Mouse (Mus musculus) limb, embryonic 11.5 days (tissue): ENCODE results near the gene Cad. TPM values are rescaled to one million over a fixed set of nuclear protein-coding genes. Genes with fewer than 3 reads are reported as not detected.

ENCODE experiments used
- ATAC-seq: fragments of 200-750 bp; cut with Nextera tagmentation; 2 replicates; pipeline ENCODE4 v1.8.0; 2017; ENCODE audit warnings: low read depth; ENCODE audit not compliant: insufficient number of reproducible peaks, low FRiP score, low TSS enrichment
- DNase-seq: peaks from one replicate; pipeline ENCODE4 v3.0.0-alpha.2; 2015; ENCODE audit warnings: low spot score
- H3K27ac ChIP-seq: fragments of 300-500 bp; sonication (generic); replicated peaks from 2 replicates; pipeline ENCODE4 v1.5.1; 2014; ENCODE audit warnings: low read depth, mild to moderate bottlenecking, low read length
- H3K27me3 ChIP-seq: fragments of 300-500 bp; sonication (generic); 2 replicates; pipeline ENCODE4 v1.6.1; 2014; ENCODE audit warnings: mild to moderate bottlenecking, low read length, mixed read lengths; ENCODE audit not compliant: control insufficient read depth, insufficient read depth
- H3K36me3 ChIP-seq: fragments of 300-500 bp; sonication (generic); 2 replicates; pipeline ENCODE4 v1.6.1; 2014; ENCODE audit warnings: mild to moderate bottlenecking, low read length, moderate library complexity, mixed read lengths; ENCODE audit not compliant: control insufficient read depth, insufficient read depth
- H3K4me1 ChIP-seq: fragments of 300-500 bp; sonication (generic); 2 replicates; pipeline ENCODE4 v1.6.1; 2014; ENCODE audit warnings: low read length, mixed read lengths; ENCODE audit not compliant: control insufficient read depth, insufficient read depth
- H3K4me2 ChIP-seq: fragments of 300-500 bp; sonication (generic); 2 replicates; pipeline ENCODE4 v1.6.1; 2014; ENCODE audit warnings: low read depth, mild to moderate bottlenecking, moderate library complexity; ENCODE audit not compliant: severe bottlenecking
- H3K4me3 ChIP-seq: fragments of 300-500 bp; sonication (generic); 2 replicates; pipeline ENCODE4 v1.5.1; 2014; ENCODE audit warnings: low read depth, low read length
- H3K9ac ChIP-seq: fragments of 300-500 bp; sonication (generic); 2 replicates; pipeline ENCODE4 v1.6.1; 2014; ENCODE audit warnings: mild to moderate bottlenecking, low read length
- H3K9me3 ChIP-seq: fragments of 300-500 bp; sonication (generic); 2 replicates; pipeline ENCODE4 v1.6.1; 2016; ENCODE audit warnings: low read length; ENCODE audit not compliant: control insufficient read depth
- WGBS: fragments of 180-500 bp; shearing (Covaris S2); extraction: QIAGEN DNeasy Blood & Tissue Kit; methylation state at CpG from one replicate; pipeline ENCODE4 v1.1.7; 2014; 5-methylcytosine and 5-hydroxymethylcytosine counted together
- polyA plus RNA-seq: library from polyadenylated mRNA; unstranded; fragments of >200 nt; fragmentation: Nextera tagmentation; extraction: Ambion mirVana; gene quantifications from 2 replicates; pipeline ENCODE4 v1.2.1, GENCODE M21; 2014

Cad gene
- polyA plus RNA-seq, 1 experiment from 2014 or later: 36.1 TPM

DNA sequence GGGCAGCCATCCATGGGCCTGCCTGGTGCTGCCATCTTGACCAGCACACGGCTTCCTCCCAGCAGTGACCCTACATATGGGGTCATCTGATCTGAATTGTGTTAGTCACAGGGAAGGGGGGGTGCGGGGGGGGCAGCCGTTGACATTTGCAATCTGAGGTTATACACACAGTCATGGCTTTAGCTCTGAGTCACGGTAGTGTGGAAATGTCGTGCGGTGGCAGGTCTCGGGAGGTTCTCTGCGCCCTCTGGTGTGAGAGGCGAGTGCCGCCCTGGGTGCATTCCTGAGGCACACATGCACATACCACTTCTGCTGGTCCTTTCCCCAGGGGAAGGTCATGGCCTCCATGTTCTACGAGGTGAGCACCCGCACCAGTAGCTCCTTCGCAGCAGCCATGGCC is 21.8 kb downstream of the Cad start:
- Histone ChIP-seq H3K36me3 (peaks cover 40% of the 10 kb centered on the region), H3K4me2 (no peak overlapping the region), H3K9me3 (no peaks in the 10 kb centered on the region), H3K27ac (no peak overlapping the region), H3K4me1 (no peaks in the 10 kb centered on the region), H3K9ac (no peak overlapping the region), H3K27me3 (no peaks in the 10 kb centered on the region), H3K4me3 (no peak overlapping the region)
- no peak for ATAC-seq
- 95% methylated on average over 13 of the region's 13 CpGs for WGBS
- no peak for DNase-seq

DNA sequence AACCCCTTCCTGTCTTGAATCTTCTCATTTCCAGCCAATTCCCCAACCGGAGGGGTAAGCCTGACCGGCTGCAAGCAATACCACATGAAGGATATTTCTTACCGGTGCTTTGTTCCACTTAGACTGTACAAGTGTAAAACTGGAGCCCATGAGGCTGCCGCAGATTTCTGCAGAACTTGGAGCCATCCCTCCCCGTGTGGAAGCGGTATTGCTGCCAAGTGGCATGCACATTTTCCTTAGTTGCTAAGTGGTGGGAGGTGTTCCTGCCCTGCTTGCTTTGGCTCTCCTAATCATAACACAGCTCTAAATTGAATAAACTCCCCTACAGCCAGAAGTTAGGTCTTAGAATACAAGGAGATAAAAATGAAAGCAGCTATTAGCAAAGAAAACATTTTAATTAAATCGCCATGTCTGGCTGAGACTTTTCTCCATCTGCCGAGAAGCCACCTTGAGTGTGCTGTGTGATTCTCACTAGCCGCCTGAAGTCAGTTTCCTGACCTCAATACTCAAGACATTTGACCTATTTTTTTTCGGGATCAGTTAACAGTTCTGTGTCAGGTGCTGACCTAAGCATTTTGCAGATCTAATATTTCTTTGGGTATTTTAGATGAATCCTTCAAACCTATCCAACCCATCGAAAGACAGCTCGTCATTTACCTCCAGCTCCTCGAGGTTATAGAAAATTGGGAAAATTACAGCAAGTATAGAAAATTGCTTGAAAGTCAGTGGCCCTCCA is 25.6 kb downstream of the Cad start:
- WGBS: 85% methylated on average over 13 of the region's 13 CpGs
- ATAC-seq: no peak

DNA sequence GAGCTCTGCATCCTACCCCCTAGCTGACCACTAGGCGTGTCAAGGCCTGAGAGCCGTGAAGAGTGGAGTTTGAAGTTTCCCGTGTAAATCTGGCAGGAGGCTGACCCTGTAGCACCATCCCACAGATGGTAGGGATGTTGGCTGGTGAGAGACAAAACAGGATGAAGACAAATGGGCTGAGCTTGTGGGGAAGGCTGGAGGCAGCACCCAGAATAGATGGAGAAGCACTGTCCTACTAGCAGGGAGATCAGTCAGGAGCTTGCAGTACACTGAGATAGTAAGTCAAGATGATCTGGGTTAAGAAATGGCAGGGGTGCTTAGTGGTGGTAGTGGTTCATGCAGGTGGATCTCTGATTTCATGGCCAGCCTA is 26.2 kb downstream of the Cad start:
- no peaks in the 10 kb centered on the region for H3K9me3 ChIP-seq
- H3K36me3 ChIP-seq: peaks cover 18% of the 10 kb centered on the region
- H3K27me3 ChIP-seq: no peaks in the 10 kb centered on the region; the same call in 1 of the 2 replicates
- H3K27ac ChIP-seq: no peak overlapping the region
- DNase-seq (no peak), ATAC-seq (no peak)
- 0 out of 2 replicates have a peak, but pooled peaks cover 3% of the 10 kb centered on the region for H3K4me1 ChIP-seq
- H3K4me2 ChIP-seq: no peak overlapping the region
- no peak overlapping the region for H3K4me3 ChIP-seq
- no peak overlapping the region for H3K9ac ChIP-seq
- WGBS: 69% methylated on average over 3 of the region's 3 CpGs

More for the DNA sequence above, 25.6 kb downstream of the Cad start:
- Histone ChIP-seq H3K4me3 (no peak overlapping the region), H3K27ac (no peak overlapping the region), H3K9me3 (no peaks in the 10 kb centered on the region), H3K4me2 (no peak overlapping the region), H3K36me3 (peaks cover 24% of the 10 kb centered on the region), H3K27me3 (no peaks in the 10 kb centered on the region; the same call in 1 of the 2 replicates), H3K9ac (no peak overlapping the region), H3K4me1 (0 out of 2 replicates have a peak, but pooled peaks cover 3% of the 10 kb centered on the region)
- DNase-seq: no peak

DNA sequence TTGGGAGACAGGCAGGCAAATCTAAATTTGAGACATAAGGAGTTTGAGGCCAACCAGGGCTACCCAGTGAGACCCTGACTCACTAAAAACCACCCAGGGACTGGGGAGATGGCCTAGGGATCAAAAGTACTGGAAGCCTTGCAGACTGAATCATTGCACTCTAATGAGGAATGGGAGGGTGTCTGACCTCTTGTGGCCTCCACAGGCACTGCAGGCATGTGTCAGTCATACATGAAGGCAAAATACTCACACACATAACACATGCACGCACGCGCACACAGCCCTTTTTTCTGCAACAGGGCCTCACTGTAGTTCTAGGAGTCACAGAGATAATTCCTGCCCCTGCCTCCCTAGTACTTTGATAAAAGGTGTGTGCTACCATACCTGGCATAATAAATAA is 26.8 kb downstream of the Cad start:
- no peaks in the 10 kb centered on the region for H3K9me3 ChIP-seq
- H3K9ac ChIP-seq: no peak overlapping the region
- peaks cover 14% of the 10 kb centered on the region for H3K36me3 ChIP-seq
- no peaks in the 10 kb centered on the region; the same call in 1 of the 2 replicates for H3K27me3 ChIP-seq
- H3K27ac ChIP-seq: no peak overlapping the region
- H3K4me2 ChIP-seq: no peak overlapping the region
- H3K4me1 ChIP-seq: 0 out of 2 replicates have a peak, but pooled peaks cover 3% of the 10 kb centered on the region
- DNase-seq (peak; percentile 71), ATAC-seq (no peak)
- H3K4me3 ChIP-seq: no peak overlapping the region
- 70% methylated on average over 3 of the region's 3 CpGs for WGBS

DNA sequence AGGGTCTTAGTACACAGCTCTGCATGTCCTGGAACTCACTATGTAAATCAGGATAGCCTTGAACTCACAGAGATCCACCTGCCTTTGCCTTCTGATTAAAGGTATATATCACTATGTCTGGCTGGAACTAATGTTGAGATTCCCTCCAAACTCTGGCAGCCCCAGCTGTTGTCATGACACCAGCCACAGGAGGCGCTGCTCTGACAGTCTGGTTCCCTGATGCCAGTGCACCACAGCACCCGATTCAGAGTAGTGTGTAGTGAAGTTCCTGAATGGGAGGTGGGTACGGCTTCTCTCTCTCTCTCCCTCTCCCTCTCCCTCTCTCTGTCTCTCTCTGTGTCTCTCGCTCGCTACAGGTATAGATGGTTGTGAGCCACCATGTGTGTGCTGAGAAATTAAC is 27.8 kb downstream of the Cad start:
- no peak overlapping the region for H3K27ac ChIP-seq
- H3K4me3 ChIP-seq: no peak overlapping the region
- DNase-seq (peak; percentile 71), ATAC-seq (no peak)
- no peak overlapping the region for H3K9ac ChIP-seq
- 12% methylated on average over 5 of the region's 5 CpGs for WGBS
- H3K27me3 ChIP-seq: no peaks in the 10 kb centered on the region; the same call in 1 of the 2 replicates
- no peaks in the 10 kb centered on the region for H3K9me3 ChIP-seq
- 0 out of 2 replicates have a peak, but pooled peaks cover 3% of the 10 kb centered on the region for H3K4me1 ChIP-seq
- H3K36me3 ChIP-seq: peaks cover 8% of the 10 kb centered on the region
- no peak overlapping the region for H3K4me2 ChIP-seq

DNA sequence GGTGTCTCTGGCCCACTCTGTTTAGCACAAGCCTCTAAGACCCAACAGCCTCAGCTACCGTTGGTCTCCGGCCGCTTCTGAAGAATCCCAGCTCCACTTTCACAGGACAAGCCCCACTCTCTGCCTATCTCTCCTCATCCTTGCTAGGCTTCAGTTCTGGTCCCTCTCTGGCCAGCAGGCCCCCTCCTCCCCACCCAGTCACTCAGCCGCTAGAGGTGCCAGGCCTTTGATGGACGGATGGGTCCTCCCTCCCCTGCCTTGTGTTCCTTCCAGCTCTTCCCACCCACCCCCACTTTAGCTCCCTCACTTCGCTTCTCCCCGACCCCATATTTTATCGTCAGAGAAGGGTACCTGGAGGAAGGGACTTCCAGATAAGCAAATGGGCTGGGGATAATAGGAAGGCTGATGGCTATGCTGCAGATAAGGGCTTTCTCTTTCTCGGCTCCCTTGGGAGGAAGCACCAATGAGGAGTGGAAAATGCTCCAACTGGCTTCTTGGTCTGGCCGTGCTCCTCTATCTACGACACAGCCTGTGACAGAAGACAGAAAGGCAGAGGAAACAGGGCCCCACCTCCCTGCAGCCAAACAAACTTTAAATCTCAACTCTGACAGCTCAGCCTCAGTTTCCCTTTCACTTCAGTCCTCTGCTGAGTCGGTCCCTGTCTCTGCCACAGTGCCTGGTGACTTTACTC is 28.5 kb downstream of the Cad start:
- no peak overlapping the region for H3K4me3 ChIP-seq
- DNase-seq (no peak), ATAC-seq (no peak)
- no peaks in the 10 kb centered on the region; the same call in 1 of the 2 replicates for H3K27me3 ChIP-seq
- no peaks in the 10 kb centered on the region for H3K9me3 ChIP-seq
- peaks cover 7% of the 10 kb centered on the region for H3K36me3 ChIP-seq
- no peak overlapping the region for H3K27ac ChIP-seq
- WGBS: 28% methylated on average over 12 of the region's 12 CpGs
- H3K4me1 ChIP-seq: 0 out of 2 replicates have a peak, but pooled peaks cover 3% of the 10 kb centered on the region
- H3K4me2 ChIP-seq: no peak overlapping the region
- no peak overlapping the region; the same call in 1 of the 2 replicates for H3K9ac ChIP-seq

DNA sequence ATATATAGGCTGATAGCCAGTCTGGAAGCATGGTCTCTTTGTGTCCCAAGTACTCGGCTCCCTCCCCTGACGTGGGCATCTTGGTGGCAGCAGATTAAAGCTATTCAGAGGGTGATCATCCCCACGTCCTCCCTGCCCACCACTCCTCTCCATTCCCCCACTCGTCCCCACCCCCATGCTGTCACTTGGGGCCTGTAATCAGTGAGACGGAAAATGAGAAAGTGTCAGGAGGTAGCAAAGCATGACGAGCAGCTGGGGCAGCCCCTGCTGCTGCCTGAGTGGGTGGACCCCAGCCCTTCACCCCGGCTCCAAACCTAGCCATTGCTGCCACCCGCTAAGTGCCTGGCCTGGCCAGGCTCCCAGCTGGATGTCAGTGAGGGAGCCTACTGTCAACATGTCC is 29.4 kb downstream of the Cad start:
- H3K4me2 ChIP-seq: no peak overlapping the region
- no peaks in the 10 kb centered on the region; the same call in 1 of the 2 replicates for H3K27me3 ChIP-seq
- H3K4me3 ChIP-seq: no peak overlapping the region
- peaks cover 2% of the 10 kb centered on the region; the same call in 1 of the 2 replicates for H3K36me3 ChIP-seq
- WGBS: 19% methylated on average over 8 of the region's 8 CpGs
- no peaks in the 10 kb centered on the region for H3K9me3 ChIP-seq
- ATAC-seq (no peak), DNase-seq (no peak)
- H3K9ac ChIP-seq: no peak overlapping the region
- no peak overlapping the region for H3K27ac ChIP-seq
- 0 out of 2 replicates have a peak, but pooled peaks cover 3% of the 10 kb centered on the region for H3K4me1 ChIP-seq

DNA sequence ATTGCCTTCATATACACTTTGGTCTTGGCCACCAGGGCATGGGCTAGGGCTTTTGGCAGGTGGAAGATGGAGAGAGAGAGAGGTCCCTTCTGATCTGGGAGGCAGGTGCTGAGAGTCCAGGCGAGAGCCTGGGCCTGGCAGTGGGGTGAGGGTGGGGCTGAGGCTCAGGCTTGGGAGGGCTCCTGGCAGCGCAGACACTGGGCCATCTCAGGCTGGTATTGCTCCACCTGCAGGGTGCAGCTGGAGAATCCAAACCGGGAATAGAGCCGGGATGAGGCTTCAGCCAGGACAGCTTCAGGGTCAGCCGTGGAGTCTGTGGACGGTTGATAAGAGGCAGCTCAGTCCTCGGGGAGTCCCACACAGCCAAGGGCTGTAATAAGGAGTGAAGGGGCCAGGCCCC is 32.0 kb downstream of the Cad start:
- ATAC-seq (no peak), DNase-seq (no peak)
- Histone ChIP-seq H3K9ac (no peak overlapping the region), H3K27me3 (peaks cover 25% of the 10 kb centered on the region), H3K4me3 (no peak overlapping the region), H3K36me3 (no peaks in the 10 kb centered on the region), H3K9me3 (no peaks in the 10 kb centered on the region), H3K4me2 (no peak overlapping the region), H3K4me1 (0 out of 2 replicates have a peak, but pooled peaks cover 3% of the 10 kb centered on the region), H3K27ac (no peak overlapping the region)
- 37% methylated on average over 7 of the region's 7 CpGs for WGBS
